Mouse (Mus musculus): ENCODE measurements at regions not wholly inside any gene's neighbourhood (a gene's known extent, or its start where the extent isn't known, plus 50 kb on each side); places are given as distances from the start of the nearest gene placed in this dataset.
A peak's percentile ranks its signal among the peaks of the same experiment; 100 is the strongest.

DNA sequence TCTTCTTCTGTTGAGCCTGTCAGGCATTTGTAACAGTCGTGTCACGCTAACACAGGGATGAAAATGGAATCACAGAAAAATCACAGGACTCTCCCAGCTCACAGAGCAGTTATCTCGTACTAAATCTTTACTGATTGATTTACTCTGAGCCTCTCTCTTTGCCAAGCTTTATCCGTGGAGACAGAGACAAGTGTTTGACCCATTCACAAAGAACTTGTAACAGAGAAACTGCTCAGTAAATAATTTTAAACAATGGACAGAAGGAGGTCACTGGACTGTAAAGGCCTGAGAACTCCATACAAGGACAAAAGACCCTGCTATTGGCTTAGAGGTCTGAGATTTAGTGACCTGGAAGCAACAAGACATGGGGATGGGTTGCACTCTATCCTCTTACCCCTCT is 66.5 kb downstream of the Nps start:
- DNase-seq (ENCODE audit: low read depth, low spot score), result no peak

DNA sequence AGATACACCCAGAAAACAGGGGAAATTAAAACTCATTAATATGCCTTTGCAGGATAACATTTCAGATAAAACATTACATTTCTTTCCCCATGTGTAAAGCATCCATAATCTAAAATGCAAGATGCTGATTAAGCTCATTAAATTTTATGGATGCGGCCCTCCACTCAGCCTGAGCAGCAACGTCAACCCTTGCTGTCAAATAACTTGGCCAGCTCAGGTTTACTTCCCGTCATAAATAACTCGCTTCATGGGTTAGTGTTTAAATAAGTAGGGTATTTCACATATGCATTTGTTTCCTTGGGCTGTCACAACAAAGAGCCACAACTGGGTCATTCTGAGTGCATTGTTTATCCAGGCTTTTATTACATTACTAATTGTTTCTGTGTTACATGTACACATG is 65.1 kb upstream of the Foxi2 start:
- peak; percentile 21 for DNase-seq (ENCODE audit: low read depth, low spot score)

DNA sequence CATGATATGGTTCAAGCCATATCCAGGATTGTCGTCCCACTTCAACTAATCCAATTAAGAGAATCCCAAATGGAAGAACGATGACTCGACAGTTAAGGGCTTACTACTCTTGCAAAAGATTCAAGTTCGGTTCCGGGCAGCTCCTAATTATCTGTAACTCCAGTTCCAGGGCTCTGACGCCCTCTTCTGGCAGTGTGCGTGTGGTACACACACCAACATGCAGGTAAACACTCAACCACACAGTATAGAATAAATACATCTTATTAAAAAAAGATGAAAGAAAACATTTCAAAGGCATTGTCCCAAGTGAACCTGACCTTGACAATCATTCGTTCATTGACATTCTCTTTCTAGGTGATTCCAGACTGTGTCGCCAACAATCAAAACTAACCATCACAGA is 63.4 kb upstream of the Foxi2 start:
- no peak for DNase-seq (ENCODE audit: low read depth, low spot score)

DNA sequence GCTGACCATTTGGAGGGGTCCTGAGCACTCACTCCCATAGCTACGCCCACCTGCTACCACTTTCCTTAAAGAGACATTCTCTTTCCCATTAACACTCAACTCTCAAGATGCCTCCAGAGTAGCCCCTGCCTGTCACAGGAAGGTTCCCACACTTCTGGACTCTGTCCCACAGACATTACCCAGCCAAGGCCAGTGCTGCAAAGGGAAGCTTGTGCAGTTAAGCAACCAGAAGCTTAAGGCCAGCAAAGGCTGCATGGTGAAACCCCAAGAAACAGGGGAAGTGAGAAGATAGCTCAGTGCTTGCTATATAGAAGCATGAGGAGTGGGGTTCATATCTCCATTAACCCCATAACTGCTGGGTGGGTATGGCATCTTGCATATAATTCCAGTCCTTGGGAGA is 52.3 kb upstream of the Foxi2 start:
- no peak for DNase-seq (ENCODE audit: low read depth, low spot score)
